Mouse (Mus musculus) heart, postnatal 10 days (tissue): ENCODE measurements around the gene Zbtb25. TPM values are rescaled to one million over a fixed set of nuclear protein-coding genes. Genes with fewer than 3 reads are reported as not detected.

Experiments used
- DNase-seq, 2 experiments: peaks; one replicate each; pipeline ENCODE4 v3.0.0; 2021
- intact Hi-C: fragments of 180-260 bp; cut with DNase I; formaldehyde crosslinking; loops from one replicate; pipeline ENCODE4 v1.15.1; 2025
- total RNA-seq, 2 experiments: library from RNA; stranded (reverse); gene quantifications; 2 replicates each; pipeline ENCODE4 v1.2.3; 2021

The Zbtb25 gene
- total RNA-seq, 2 experiments from 2014 or later: 8.5 to 12.2 TPM

GRCm38 (mm10) chr12:76304199-76304598 lies 65.2 kb downstream of the Zbtb25 start:
- intact Hi-C loops: no loop called here
- DNase-seq: no peak

DNA sequence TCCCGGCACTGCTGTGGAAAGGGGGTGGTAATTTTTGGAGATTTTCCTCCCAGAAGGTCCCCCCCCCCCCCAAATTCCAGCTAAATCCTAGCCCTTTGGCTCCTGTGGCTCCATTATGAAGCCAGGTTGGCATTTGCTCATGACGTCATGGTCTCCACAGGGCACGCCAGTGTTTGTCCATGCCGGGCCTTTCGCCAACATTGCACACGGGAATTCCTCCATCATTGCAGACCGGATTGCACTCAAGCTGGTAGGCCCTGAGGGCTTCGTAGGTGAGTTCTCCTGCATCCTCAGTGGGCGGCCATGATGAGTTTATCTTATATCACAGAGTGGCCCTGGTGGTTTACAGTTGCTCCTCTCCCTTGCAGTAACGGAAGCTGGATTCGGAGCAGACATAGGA lies 65.9 kb downstream of the Zbtb25 start:
- no peak for DNase-seq
- intact Hi-C loops: no loop called here

DNA sequence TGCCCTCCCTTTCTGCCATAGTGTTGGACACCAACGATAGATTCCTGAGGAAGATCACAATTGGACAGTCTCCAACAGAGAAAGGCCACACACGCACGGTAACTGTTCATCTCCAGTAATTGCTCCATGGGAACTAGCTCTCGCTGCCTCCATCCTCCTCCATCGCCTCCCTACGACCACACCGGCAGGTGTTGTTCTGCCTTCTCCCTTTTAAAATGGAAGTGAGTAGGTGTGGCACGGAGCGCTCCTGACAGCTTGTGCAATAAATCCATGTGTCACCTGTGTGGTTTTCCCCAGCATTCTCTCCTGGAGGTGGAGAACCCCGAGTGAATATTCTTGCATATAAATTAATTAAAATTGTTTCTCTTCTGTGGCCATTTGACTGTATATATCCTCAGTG lies 69.0 kb downstream of the Zbtb25 start:
- intact Hi-C loops: no loop called here
- DNase-seq: no peak

DNA sequence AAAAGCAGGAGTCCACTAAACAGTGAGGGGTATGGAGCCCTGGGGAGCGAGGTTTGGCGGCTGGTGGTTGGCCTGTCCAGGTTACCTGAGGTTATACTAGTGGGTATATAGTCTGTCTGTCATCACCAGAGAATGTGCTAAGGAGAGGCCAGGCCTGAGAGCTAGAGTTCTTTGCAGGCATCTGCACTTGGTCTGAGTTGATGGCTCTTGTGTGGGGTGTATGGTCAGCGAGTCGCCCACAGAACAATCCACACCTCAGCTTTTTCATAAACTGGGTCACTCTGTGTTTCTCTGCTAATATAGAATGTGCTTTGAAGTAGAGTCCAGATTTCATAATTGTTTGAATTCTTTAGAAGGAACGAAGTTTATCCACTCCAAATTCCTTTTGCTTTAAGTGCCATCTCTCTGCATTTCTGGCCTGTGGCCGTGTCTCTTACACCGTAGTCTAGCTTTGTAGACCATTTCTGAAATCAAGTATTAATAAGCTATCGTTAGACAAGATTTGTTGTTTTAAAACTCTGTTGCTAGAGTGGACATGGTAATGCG lies 70.0 kb downstream of the Zbtb25 start:
- intact Hi-C loops: no loop called here
- no peak for DNase-seq

DNA sequence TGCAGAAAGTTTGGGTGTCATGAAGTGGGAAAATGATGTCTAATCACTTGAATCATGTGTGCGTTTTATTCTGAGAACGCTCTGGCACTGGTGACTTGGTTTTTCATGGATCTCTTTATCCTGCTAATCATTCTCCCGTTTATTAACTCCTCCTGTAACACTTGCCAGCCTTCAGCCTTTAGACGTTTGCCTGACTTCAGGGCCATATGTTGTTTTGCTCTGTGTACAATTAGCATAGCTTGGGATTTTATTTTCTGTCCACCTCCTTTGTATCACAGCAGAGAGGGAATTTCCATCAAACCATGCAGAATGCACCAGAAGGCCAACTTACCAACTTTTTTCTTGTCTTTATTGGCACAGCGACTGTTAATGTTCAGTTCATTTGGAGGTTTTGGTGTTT lies 71.6 kb downstream of the Zbtb25 start:
- DNase-seq: no peak
- intact Hi-C loops: no loop called here

Other genes starting within 250 kb of the Zbtb25 start
- gene Esr2, start 192.3 kb downstream of the Zbtb25 start, total RNA-seq: under 1 TPM in 1 of 2 experiments, not detected in 1; 0.10 TPM
- not detected for gene Tex21, start 122.9 kb downstream of the Zbtb25 start, total RNA-seq
- 10 to 100 TPM; 29.9 to 31.1 TPM for gene Mthfd1, start 114.3 kb downstream of the Zbtb25 start, total RNA-seq
- 1 to 10 TPM; 3.7 to 7.2 TPM for gene Akap5, start 44.7 kb downstream of the Zbtb25 start, total RNA-seq
- gene Zbtb1, start 664 bp upstream of the Zbtb25 start, total RNA-seq: 1 to 10 TPM; 5.8 to 6.7 TPM
- 10 to 100 TPM in 1 of 2 experiments, 1 to 10 TPM in 1; 9.9 to 11.7 TPM for gene Hspa2, start 34.6 kb upstream of the Zbtb25 start, total RNA-seq
- 1 to 10 TPM in 1 of 2 experiments, under 1 TPM in 1; 0.79 to 1.0 TPM for gene Ppp1r36, start 47.9 kb upstream of the Zbtb25 start, total RNA-seq
- 10 to 100 TPM; 22.7 to 24.6 TPM for gene Plekhg3, start 161.3 kb upstream of the Zbtb25 start, total RNA-seq